Mouse (Mus musculus) neural tube, embryonic 10.5 days (tissue): ENCODE results near the gene Sapcd2.

ENCODE experiments used
- DNase-seq: peaks from one replicate; pipeline ENCODE4 v3.0.0-alpha.2; 2017; ENCODE audit warnings: low spot score; ENCODE audit errors: extremely low spot score

Gene Sapcd2

GRCm38 (mm10) chr2:25371764-25372643 lies at the start of gene Sapcd2:
Sapcd2 (plus strand) TSS chr2:25372321.
- peak; percentile 88 for DNase-seq

DNA sequence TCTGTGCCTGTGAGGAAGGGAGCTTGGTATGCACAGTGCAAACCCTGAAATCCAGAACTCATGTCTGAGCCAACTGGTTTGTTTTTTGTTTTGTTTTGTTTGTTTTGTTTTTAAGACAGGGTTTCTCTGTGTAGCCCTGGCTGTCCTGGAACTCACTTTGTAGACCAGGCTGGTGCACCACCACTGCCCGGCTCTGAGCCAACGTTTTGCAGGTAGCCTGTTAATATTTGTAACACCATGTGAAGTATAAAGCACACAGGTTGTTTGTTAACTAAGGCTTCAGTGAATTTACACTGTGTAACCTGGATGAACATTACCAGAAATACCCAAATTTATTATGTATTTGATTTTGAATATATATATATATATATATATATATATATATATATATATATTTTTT lies 46.1 kb upstream of the Sapcd2 start:
- DNase-seq = no peak

DNA sequence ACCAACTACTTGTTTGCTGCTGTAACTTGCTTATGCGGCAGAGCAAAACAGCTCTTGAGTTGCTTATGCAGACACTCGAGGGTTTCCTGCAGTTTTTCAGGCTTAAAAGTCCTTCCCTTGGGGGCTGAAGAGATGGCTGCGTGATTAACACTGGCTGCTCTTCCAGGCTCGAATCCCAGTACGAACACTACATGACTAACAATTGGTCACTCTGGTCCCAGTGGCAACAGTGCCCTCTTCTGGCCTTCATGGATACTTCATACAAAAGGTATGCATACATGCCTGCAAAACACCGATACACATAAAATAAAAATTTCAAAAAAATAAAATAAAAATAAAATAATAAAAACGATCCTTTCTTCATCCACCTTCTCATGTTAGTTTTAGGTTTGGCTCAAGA lies 43.7 kb upstream of the Sapcd2 start:
- DNase-seq = peak; percentile 30

DNA sequence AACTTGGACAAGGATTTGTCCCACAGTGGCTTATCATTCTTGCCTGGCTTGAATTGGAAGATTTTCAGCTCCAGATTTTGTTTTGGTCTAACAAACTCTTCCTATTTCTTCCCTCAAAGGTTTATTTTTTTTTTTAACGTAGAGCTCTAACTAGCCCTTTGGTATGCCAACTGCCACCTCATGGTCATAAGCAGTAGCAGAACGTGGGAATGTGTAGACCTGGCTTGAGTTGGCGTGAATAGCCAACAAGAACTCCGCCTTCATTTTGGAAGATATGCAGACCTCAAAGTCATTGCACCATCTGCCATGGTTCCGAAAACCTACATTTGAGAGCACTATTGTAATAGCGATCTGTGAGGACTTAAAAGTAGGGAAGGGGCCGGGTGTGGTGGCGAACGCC lies 40.7 kb upstream of the Sapcd2 start:
- DNase-seq = no peak

- peak; percentile 99 for DNase-seq
These were observed 39.6 kb upstream of the Sapcd2 start, which contains the start of gene Man1b1 for GRCm38 (mm10) chr2:25332286-25333160. Man1b1 (plus strand) TSS chr2:25332338.

DNA sequence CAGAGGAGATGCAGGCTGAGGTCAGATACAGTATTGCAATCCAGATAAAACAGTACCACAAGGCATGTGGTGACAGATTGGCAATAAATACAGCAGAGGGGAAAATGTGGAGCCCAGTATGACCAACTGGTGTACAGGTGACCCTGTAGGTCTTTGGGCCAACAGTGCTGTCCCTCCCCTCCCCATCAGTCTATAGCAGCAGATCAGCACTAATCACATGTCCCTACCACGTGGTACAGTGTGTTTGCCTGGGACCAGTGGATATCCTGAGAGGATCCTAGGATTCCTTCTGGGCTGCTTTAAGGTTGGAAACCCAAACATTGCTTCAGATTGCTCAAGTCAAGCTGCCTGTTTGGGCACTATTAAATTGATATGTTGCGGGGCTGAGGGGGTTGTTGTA lies 38.6 kb upstream of the Sapcd2 start:
- DNase-seq = no peak

- no peak for DNase-seq
These were observed 33.8 kb upstream of the Sapcd2 start for GRCm38 (mm10) chr2:25338303-25338702.

- DNase-seq = no peak
These were observed 24.0 kb upstream of the Sapcd2 start for GRCm38 (mm10) chr2:25348162-25348561.

DNA sequence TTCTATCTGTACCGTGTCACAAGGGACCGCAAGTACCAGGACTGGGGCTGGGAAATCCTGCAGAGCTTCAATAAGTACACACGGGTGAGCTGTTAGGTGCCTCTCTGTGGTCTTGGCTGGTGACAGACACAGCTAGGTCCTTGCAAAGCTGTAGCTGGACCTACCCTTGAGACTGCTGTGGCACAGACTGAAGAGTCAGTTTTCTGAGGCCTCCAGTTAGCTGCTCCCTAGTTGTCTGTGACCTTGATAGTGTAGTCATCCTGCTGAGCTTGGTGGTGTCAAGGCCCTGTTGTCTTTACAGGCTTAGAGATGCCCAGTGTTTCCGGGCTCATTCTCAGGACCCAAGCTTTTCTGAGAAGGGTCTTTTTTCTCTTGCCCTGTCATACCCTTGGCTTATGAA lies 22.6 kb upstream of the Sapcd2 start:
- DNase-seq = no peak

- no peak for DNase-seq
These were observed 21.4 kb upstream of the Sapcd2 start for GRCm38 (mm10) chr2:25350701-25351100.

DNA sequence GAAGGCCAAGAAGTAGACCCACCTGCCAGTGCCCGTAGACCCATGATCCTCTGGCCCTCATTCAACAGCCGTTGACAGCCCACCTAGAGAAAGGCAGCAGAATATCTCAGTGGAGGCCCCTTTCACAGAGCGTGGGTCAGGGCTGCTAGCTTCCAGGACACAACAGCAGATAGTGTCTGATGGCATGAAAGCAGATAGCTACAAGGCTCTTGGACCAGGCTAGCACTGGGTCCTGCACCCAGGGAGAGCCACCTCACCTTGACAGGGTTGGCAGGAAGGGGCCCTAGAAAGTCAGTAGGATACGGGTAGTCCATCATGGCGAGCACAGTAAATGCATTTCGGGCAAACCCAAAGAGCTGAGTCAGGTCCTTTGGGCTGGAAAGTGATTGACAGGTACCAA lies 17.9 kb upstream of the Sapcd2 start:
- no peak for DNase-seq

DNA sequence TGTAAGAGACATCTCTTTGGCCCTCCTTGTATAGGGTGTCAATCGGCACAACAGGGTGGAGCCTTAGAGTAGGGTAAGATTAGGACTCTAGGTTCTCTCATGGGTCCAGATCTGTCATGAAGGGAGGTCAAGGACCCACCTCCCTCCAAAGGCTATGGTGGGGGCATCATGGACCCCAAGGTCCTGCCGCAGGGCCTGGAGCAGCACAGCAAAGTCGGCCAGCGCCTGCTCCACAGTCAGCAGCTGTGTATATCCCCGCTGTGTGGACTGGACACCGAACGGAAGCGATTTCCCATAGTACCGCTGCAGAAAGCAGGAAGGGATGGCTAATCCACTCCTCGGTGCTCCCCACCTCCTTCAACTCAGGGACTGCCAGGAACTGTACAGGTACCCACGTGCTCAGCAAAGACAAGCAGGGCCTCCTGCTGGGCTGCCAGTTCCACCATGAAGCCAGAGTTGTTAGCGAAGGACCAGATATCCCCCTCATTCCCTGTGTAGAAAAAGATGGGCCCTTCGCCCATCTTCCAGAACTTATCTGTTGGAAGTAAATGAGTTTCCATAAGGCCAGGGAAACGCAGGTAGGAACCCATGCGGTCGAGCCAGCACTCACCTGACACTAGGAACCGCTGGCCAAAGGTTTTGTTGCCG lies 16.6 kb upstream of the Sapcd2 start:
- DNase-seq = no peak

DNA sequence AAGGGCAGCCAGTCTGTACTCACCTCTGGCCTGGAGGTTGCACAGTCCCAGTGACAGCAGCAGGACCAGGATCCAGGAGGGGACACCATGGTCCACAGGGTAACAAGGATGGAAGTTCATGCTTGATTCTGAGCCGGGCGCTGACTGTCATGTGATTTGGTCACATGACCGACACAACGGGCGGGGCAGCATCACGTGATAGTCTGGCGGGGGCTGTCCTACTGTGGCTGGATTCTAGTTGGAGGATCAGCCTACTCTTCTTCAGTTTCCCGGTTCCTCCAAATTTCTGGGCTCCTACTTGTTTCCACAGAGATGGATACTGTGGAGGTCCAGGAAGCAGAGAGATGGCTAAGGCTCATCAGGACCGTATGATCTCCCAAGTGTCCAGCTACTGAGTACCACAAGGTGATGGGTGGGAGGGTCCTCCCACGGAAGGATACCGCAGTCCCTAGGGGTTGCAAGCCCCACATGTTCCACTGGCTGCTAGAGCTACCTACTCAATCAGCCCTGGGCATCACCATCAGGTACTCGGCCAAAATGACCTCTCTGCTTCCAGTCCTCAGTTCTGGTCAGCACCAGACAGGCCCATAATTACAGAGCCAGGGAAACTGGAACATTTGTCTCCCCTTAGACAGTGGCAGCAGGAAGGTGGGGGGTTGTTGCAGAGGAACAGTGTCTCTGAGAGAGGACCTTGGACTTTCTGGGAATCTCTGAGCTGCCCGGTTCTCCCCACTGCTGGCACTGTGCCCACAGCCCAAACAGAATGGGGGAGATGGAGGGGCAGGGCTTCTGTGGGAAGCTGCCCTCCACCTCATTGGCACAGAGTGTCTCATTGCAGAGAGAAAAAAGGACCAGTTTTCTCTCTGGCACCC lies 15.7 kb upstream of the Sapcd2 start, which contains the start of gene Dpp7:
Dpp7 (minus strand) TSS at position 152 of the 872 bp plus-strand sequence.
- DNase-seq = peak; percentile 92

- DNase-seq = no peak
These were observed 12.3 kb upstream of the Sapcd2 start for GRCm38 (mm10) chr2:25359848-25360247.

GRCm38 (mm10) chr2:25363478-25364178 lies 8.5 kb upstream of the Sapcd2 start:
- no peak for DNase-seq

- DNase-seq = no peak
These were observed 7.8 kb upstream of the Sapcd2 start for GRCm38 (mm10) chr2:25364313-25364712.

DNA sequence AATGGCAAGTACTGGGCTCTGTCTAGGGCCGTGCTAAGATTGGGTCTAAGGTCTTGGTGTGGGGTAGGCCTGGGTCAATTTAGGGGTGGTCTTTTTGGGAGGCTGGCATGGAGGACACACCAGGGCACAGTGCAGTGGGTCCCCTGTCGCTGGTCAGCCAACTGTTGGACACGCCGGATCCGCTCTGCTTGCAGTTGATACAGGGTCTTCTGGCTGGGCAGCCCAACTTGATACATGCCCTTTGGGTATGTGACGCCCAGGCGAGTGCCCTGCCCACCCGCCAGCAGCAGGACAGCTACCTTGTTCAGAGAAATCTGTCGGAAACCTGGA lies 7.4 kb upstream of the Sapcd2 start:
- no peak for DNase-seq

GRCm38 (mm10) chr2:25365091-25365761 lies 6.9 kb upstream of the Sapcd2 start, which contains the start of gene Uap1l1:
Uap1l1 (minus strand) TSS chr2:25365682.
- DNase-seq = peak; percentile 68

DNA sequence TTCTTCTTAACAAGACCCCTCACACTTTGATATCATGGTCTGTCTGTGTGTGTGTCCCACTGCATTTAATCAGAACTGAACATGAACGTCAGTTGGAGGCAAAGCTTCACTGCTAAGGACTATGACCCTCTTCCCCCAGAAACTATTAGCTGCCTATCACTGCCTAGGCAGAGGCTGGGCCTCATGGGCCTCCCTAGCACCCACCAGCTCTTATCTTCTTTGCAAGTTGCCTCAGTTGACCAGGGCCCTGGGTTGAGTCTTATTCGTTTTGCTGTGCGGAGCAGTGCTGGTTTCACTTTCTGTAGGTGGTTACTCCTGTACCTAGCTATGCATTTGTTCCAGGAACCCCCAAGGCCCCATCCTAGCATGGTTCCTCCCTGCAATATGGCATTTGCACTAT lies 2.1 kb upstream of the Sapcd2 start:
- DNase-seq = no peak
